Mouse (Mus musculus) stomach, embryonic 16.5 days (tissue): ENCODE results near the gene Lancl2. TPM values are rescaled to one million over a fixed set of nuclear protein-coding genes. Genes with fewer than 3 reads are reported as not detected.

Source experiments
- ATAC-seq: fragments of 200-750 bp; cut with Nextera tagmentation; 2 replicates; pipeline ENCODE4 v1.8.0; 2017; ENCODE audit warnings: moderate number of reproducible peaks, moderate TSS enrichment; ENCODE audit not compliant: insufficient read depth, low FRiP score
- H3K27ac ChIP-seq: fragments of 300-500 bp; sonication (generic); 2 replicates; pipeline ENCODE4 v1.5.1; 2014; ENCODE audit warnings: low read length
- H3K27me3 ChIP-seq: fragments of 300-500 bp; sonication (generic); 2 replicates; pipeline ENCODE4 v1.6.1; 2014; ENCODE audit warnings: low read length, control low read depth, mixed read lengths; ENCODE audit not compliant: control insufficient read depth, insufficient read depth
- H3K36me3 ChIP-seq: fragments of 300-500 bp; sonication (generic); 2 replicates; pipeline ENCODE4 v1.6.1; 2014; ENCODE audit warnings: low read length; ENCODE audit not compliant: control insufficient read depth, insufficient read depth
- H3K4me1 ChIP-seq: fragments of 300-500 bp; sonication (generic); 2 replicates; pipeline ENCODE4 v1.6.1; 2014; ENCODE audit warnings: low read length, control low read depth, mixed read lengths; ENCODE audit not compliant: control insufficient read depth, insufficient read depth
- H3K4me2 ChIP-seq: fragments of 300-500 bp; sonication (generic); 2 replicates; pipeline ENCODE4 v1.6.1; 2014; ENCODE audit warnings: low read depth, low read length, mixed read lengths
- H3K4me3 ChIP-seq: fragments of 300-500 bp; sonication (generic); replicated peaks from 2 replicates; pipeline ENCODE4 v1.5.1; 2014; ENCODE audit warnings: mild to moderate bottlenecking, low read length
- H3K9ac ChIP-seq: fragments of 300-500 bp; sonication (generic); 2 replicates; pipeline ENCODE4 v1.6.1; 2014; ENCODE audit warnings: low read length
- H3K9me3 ChIP-seq: fragments of 300-500 bp; sonication (generic); replicated peaks from 2 replicates; pipeline ENCODE4 v1.6.1; 2016; ENCODE audit warnings: low read length, control low read depth; ENCODE audit not compliant: control insufficient read depth
- WGBS: fragments of 180-500 bp; shearing (Covaris S2); extraction: QIAGEN DNeasy Blood & Tissue Kit; methylation state at CpG from one replicate; pipeline ENCODE4 v1.1.7; 2014; 5-methylcytosine and 5-hydroxymethylcytosine counted together
- polyA plus RNA-seq: library from polyadenylated mRNA; unstranded; fragments of >200 nt; fragmentation: Nextera tagmentation; extraction: Ambion mirVana; gene quantifications from 2 replicates; pipeline ENCODE4 v1.2.1, GENCODE M21; 2015

Lancl2 gene
- polyA plus RNA-seq, 1 experiment from 2014 or later: 21.8 TPM

DNA sequence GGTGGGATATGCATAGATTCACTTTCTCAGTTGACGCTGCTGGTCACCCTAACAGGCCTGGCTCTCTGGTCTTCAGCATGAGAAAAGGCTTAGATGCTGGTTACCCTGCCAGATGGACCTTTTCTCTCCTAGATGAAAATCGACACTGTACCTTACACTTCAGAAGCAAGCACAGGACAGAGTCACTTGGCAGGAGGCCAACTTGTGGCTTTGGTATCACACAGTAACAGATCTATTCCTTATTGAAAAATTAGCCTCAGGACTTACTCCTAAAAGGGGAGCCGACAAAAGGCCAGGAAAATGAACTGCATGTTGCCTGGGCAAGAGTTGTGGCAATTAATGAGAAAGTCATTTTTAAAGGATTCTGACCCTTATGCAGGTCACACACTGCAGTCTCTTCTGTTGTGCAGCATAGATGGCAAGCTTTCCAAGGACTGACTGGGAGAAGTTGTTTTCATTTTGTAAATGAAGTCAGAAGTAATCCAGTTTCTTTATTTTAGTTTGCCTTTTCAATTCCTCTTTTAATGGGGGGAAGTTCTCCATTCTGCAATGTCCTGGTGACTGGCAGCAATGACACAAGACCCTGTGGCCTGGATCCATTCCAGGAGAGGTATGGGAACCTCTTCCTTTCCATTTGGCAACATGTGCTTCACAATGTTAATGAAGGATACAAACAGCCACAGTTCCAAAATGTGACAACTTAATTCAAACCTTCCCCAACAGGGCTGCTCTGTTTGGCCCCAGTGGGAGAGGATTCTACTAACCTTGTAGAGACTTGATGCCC lies 62.9 kb downstream of the Lancl2 start:
- WGBS: 52% methylated on average over 3 of the region's 3 CpGs
- Histone ChIP-seq H3K4me3 (no peak overlapping the region), H3K36me3 (peaks cover 6% of the 10 kb centered on the region; the same call in 1 of the 2 replicates), H3K27ac (no peak overlapping the region), H3K27me3 (no peaks in the 10 kb centered on the region), H3K4me1 (peaks cover 5% of the 10 kb centered on the region), H3K4me2 (no peak overlapping the region), H3K9me3 (no peaks in the 10 kb centered on the region), H3K9ac (no peak overlapping the region)
- no peak for ATAC-seq

- WGBS: 61% methylated on average over 1 of the region's 1 CpGs
- Histone ChIP-seq H3K27me3 (no peaks in the 10 kb centered on the region), H3K9me3 (no peaks in the 10 kb centered on the region), H3K4me3 (no peak overlapping the region), H3K4me1 (peaks cover 5% of the 10 kb centered on the region), H3K4me2 (no peak overlapping the region), H3K9ac (no peak overlapping the region), H3K36me3 (peaks cover 4% of the 10 kb centered on the region; the same call in 1 of the 2 replicates), H3K27ac (no peak overlapping the region)
- peak; percentile 58 for ATAC-seq
Observed at GRCm38 (mm10) chr6:57766287-57766686, 63.9 kb downstream of the Lancl2 start.

DNA sequence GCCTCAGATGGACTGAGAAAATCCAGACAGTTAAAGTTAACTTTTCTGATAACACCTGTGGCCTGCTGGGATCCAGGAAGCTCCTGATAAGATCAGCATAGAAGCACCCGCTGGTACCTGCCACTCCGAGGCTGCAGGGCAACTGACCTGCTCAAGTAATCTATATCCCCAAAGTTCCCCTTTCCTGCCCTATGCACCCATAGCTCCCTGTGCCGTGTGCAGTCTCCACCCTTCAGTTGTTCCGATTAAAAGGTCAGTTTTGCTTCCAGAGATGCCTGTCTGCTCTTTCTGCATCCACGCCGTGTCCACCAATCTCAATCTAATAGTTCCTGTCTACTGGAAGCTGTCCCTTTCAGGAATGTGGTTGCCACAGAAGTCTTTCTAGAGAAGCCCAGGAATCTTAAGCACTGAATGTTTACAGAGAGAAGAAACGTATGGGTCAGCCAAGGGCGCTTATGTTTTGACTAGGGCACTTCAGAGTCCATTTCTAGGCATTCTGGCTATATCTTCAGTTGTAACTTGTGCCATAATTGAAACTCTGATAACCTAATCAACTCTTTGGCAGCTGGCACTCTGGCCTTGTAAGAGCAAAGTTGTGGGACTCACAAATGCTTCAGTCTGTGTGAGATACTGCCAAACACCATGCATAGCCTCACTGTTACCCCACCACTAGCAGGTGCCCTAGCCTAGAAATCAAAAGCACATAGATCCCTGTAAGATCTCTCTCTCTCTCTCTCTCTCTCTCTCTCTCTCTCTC lies 65.0 kb downstream of the Lancl2 start:
- no peak for ATAC-seq
- 41% methylated on average over 8 of the region's 8 CpGs for WGBS
- Histone ChIP-seq H3K9ac (no peak overlapping the region), H3K4me1 (peaks cover 5% of the 10 kb centered on the region), H3K9me3 (no peaks in the 10 kb centered on the region), H3K36me3 (peaks cover 4% of the 10 kb centered on the region; the same call in 1 of the 2 replicates), H3K27me3 (no peaks in the 10 kb centered on the region), H3K27ac (no peak overlapping the region; the same call in 1 of the 2 replicates), H3K4me3 (no peak overlapping the region), H3K4me2 (no peak overlapping the region)

DNA sequence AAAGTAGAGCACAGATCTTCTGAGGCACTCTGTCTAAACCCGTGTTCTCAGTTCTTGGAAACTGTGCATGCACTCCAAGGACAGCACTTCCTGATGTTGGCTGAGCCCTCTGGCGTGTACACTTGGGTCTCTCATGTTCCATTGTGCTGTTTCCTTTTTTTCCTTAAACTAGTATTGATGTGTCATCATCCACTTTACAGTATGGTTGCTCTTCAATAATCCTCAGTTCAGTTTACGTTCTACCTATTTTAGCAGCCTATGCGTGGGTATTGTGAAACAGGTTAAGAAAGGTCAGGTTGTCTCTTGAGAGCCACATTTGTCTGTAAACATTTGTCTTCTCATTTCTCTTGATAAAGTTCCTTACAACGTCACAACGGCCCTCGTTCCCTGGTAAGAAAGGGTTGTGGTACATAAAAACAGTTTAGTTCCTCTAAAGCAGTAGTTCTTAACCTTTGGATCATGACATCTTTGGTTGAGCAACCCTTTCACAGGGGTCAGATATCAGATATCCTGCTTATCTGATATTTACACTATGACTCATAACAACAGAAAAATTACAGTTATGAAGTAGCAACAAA lies 66.7 kb downstream of the Lancl2 start:
- H3K4me2 ChIP-seq: no peak overlapping the region
- 60% methylated on average over 7 of the region's 7 CpGs for WGBS
- no peak overlapping the region for H3K4me3 ChIP-seq
- peaks cover 4% of the 10 kb centered on the region; the same call in 1 of the 2 replicates for H3K36me3 ChIP-seq
- no peaks in the 10 kb centered on the region for H3K27me3 ChIP-seq
- no peaks in the 10 kb centered on the region for H3K9me3 ChIP-seq
- no peak overlapping the region for H3K27ac ChIP-seq
- H3K4me1 ChIP-seq: peaks cover 5% of the 10 kb centered on the region
- ATAC-seq: no peak
- H3K9ac ChIP-seq: no peak overlapping the region

DNA sequence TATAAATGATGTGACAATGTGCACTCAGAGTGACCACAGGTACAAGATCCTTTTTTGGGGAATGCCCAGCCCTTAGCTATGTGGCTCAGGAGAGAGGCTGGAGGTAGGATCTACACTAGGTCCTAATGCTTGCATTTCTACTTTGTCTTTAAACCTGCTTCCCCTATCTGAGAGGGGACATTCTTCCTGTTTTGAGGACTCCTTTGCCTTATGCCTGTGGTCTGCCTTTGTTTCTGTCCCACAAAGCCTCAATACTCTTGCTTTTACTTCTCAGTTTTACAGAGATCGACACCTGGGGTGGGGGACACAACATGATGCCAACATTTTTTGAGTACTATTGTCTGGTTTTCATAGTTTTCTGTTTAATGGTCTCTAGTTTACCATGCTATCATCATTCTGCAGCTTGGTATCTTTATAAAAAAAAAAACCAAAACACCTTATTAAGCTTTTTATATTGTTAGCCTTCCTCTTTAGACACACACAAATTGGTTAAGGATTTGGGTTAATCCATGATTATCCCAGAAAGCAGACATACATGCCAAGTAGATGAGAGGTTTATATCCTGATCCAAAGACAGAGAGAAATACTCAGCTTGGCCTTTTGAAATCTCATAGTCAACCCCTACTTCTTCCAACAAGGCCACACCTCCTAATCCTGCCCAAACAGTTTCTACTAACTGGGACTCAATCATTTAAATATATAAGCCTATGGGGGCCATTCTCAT lies 68.3 kb downstream of the Lancl2 start:
- no peak overlapping the region for H3K27ac ChIP-seq

GRCm38 (mm10) chr6:57773792-57774191 lies 71.5 kb downstream of the Lancl2 start:
- Histone ChIP-seq H3K4me1 (no peaks in the 10 kb centered on the region), H3K9me3 (no peaks in the 10 kb centered on the region), H3K4me2 (no peak overlapping the region), H3K27me3 (no peaks in the 10 kb centered on the region), H3K36me3 (peaks cover 2% of the 10 kb centered on the region; the same call in 1 of the 2 replicates), H3K4me3 (no peak overlapping the region), H3K27ac (no peak overlapping the region), H3K9ac (no peak overlapping the region)
- ATAC-seq: no peak
- 96% methylated on average over 1 of the region's 1 CpGs for WGBS

More for the DNA sequence above, 68.3 kb downstream of the Lancl2 start:
- H3K36me3 ChIP-seq: peaks cover 4% of the 10 kb centered on the region; the same call in 1 of the 2 replicates
- WGBS: 89% methylated on average over 1 of the region's 1 CpGs
- no peak overlapping the region for H3K4me2 ChIP-seq
- H3K9me3 ChIP-seq: no peaks in the 10 kb centered on the region
- H3K9ac ChIP-seq: no peak overlapping the region
- no peaks in the 10 kb centered on the region for H3K27me3 ChIP-seq
- H3K4me3 ChIP-seq: no peak overlapping the region
- H3K4me1 ChIP-seq: peaks cover 5% of the 10 kb centered on the region
- no peak for ATAC-seq

DNA sequence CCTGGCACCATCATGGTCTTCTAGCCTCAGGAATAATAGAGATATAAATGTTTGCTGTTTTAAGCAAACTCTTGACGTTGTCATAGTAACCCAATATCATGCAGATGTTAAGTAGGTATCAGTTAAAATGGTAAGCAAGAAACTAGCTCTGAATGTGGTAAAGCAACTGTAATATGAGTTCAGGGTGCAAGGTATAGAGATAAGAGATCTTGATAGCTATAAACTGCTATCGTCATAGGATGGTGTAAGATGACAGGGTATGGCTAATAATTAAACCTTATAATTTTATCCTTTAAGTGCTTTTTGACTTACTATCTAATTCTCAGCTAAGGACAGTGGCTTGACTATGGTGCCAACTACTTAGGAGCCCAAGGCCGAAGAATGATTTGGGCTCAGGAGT lies 78.0 kb downstream of the Lancl2 start:
- Histone ChIP-seq H3K27me3 (no peaks in the 10 kb centered on the region), H3K27ac (no peak overlapping the region), H3K9me3 (no peaks in the 10 kb centered on the region), H3K9ac (no peak overlapping the region), H3K36me3 (0 out of 2 replicates have a peak, but pooled peaks cover 5% of the 10 kb centered on the region), H3K4me2 (no peak overlapping the region), H3K4me1 (no peaks in the 10 kb centered on the region), H3K4me3 (no peak overlapping the region)
- ATAC-seq: no peak
- WGBS: 82% methylated on average over 3 of the region's 3 CpGs

GRCm38 (mm10) chr6:57782658-57783057 lies 80.3 kb downstream of the Lancl2 start:
- Histone ChIP-seq H3K9me3 (no peaks in the 10 kb centered on the region), H3K9ac (no peak overlapping the region), H3K4me2 (no peak overlapping the region), H3K36me3 (peaks cover 9% of the 10 kb centered on the region; the same call in 1 of the 2 replicates), H3K4me3 (no peak overlapping the region), H3K27ac (no peak overlapping the region), H3K27me3 (no peaks in the 10 kb centered on the region), H3K4me1 (no peaks in the 10 kb centered on the region)
- ATAC-seq: no peak
- 93% methylated on average over 1 of the region's 1 CpGs for WGBS
